Mouse (Mus musculus) adrenal gland, adult 8-10 months (tissue): ENCODE data around the gene Etl4. TPM values are rescaled to one million over a fixed set of nuclear protein-coding genes. Genes with fewer than 3 reads are reported as not detected.

Experiments
- DNase-seq: peaks from one replicate; pipeline ENCODE4 v3.0.0; 2022
- total RNA-seq, 4 experiments: library from RNA; stranded (reverse); gene quantifications; 2 replicates each; pipeline ENCODE4 v1.2.4; 2022

Gene Etl4
- 10 to 100 TPM; 26.0 to 37.9 (median 31.1) TPM for total RNA-seq

DNA sequence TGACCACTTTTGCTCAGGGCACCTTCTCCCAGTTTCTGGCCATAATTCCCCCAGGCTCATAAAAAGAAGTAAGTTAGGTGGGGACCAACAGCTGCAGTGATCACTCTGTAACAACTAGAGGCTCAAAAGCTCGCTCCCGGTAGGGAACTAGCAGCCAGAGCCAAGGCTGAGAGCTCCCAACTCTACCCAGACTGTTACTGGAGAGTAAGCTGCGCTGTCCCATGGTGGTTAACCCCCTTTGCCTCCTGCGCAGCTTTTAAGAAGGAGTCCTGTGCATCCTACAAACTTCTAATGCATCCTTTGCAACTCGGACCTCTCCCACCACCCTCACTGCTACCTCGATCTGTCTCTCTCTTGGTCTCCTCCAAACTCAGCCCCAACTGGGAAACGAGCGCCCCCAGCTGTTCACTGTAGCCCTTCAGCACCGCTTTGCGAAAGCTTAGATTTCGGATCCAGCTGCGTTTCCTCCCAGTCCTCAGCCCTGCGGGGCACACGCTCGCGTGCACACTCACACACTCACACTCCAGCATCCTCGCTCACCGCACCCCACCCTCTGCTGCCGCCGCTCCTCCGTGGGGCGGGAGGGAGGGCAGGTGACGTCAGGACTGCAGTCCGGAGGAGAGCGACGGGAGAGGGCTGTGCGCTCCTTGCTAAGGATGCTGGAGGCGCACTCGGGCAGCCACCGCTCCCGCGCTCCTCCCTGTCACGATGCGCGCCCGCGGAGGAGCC, at the start of gene Etl4:
TSS of gene Etl4 (plus strand) at position 610 of the 729 bp plus-strand sequence.
- DNase-seq: no peak

DNA sequence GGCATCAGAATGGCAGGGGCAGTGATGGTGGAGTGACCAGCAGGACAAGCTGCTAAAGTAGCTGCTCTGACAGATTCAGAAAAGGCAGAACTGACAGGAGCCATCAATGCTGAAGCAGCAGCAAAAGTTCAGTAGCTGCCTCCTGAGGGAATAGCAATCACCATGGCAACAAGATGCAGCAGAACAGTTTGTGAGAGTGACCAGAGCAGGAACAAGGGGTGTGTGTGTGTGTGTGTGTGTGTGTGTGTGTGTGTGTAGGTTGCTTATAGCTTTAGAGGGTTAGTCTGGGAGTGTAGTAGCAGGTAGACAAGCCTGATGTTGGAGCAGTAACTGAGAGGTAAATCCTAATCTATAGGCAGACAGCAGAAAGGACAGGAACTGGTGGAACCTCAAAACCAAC, 40.4 kb upstream of the Etl4 start:
- no peak for DNase-seq

DNA sequence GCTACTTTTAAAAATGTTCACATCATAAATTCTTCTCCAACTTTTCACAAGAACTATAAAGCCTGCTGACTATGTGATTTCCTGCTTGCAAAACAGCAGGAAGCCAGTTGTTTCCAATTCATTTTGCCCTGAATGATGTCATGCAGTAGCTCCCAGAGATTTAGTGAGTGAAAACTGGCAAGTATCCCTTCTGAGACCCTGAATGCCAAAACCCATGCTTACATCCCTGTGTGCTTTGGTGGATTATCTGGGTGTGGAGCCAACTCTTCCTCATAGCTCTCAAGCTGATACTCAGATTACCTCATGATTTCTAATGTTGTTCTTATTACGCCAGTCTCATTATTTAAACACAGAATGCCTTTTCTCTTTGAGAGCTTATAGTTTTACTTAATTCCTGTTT, 37.7 kb upstream of the Etl4 start:
- DNase-seq: no peak

DNA sequence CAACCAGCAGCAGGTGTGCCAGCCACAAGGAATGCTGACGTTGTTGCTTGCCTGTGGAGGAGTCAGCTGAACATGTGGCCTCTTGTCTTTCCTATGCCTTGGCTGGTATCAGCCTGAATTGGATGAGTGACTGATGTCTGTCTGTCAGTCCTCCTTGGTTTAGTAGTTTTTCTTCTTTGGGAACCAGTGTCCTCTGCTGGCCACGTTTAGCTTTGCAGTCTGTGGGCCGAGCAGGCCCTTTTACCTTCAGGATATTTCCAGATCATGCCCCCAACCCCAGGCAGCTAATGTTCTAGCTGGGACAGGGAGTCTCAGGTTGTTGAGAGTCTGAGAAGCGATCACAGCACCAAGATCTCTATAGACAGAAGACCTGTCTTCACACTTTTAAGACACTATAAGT, 18.7 kb upstream of the Etl4 start:
- no peak for DNase-seq

DNA sequence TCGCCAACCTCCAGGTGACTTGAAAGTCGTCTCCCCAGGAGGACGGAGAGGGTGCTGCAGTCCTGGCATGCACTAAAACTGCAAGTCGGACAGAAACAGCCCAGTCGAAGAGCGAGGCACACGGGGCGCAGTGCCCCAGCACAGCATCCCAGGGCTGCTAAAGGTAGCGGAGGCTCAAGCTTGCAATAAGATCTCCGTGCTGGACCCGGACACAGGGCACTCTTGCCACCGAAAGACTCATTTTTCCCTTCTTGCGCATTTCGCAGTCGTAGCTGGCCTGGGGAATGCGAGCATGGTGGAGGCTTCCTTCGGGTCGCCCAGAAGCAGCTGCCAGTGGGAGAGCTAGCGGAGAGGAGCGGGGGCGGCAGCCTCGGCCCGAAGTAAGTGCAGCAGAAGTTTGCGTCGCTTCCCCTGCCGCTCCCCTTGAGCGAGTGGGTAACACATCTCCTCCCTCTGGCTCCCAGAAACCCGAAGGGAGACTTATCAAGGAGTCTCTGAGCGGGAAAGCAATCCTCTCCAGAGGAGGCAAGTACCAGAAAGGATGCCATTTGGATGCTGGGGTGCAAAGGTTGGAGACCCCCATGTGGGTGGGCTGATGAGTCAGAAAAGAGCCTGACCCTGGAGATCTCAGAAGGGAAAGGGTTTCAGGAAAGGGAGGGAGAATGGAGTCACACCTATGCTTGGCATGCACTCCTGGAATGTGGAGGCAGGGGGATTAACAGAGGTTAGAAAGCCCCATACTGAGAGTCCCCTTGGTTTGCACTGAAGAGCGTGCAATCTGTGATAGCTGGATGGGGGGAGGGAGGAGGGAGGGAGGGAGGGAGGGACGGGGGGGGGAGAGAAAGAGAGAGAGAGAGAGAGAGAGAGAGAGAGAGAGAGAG, 560 bp downstream of the Etl4 start:
- DNase-seq: no peak

DNA sequence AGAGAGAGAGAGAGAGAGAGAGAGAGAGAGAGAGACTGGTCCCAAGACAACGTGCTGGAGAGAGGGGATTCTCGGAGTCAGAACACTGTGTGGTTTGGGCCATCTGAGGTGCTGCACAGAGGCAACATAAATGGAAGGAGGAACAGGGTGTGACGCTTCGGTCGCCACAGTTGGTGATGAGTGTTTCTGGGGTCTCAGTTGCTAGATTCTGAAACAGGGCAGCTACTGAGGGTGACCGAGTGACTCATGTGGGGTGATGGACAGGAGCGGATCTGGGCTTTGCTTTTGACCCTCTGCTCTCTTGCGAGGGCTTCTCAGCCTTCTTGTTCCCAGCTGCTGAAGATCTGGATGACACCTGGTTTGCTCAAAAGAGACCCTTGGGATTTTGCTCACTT, 1.2 kb downstream of the Etl4 start:
- DNase-seq: no peak

DNA sequence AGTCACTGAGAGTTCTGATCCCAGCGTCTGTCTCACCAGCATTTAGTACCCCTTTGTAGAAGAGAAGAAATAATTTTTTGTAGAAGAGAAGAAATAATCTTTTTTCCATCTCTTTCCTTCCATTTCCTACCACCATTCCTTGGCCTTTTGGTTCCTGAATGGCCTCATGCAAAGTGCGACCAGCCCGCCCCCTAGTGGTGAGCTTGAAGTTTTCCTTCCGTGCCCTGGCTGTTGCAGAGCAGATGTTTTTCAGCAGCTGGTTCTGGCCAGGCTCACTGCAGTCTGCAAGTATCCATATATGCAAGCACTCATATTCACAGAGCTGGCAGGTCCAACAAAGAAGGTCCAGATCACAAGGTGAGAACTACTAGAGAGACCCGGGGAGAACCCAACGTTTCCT, 9.6 kb downstream of the Etl4 start:
- no peak for DNase-seq

DNA sequence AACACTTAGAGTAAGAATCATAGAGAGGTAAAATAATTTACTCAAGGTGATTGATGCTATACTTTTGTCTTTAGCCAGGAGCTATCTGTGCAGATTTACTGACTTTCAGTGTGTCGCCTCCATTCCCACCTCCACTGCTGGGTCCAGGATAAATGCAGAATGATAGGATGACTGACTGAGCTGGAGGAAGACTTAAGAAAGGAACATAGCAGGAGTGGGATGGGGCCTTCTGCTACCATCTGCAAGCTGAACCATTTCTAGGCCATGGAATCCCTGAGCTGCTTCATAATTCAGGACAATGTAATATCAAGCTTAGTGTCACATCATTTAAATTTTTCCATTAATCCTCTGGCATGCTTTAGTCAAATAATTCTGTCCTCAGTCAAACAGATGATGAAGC, 20.4 kb downstream of the Etl4 start:
- DNase-seq: no peak

DNA sequence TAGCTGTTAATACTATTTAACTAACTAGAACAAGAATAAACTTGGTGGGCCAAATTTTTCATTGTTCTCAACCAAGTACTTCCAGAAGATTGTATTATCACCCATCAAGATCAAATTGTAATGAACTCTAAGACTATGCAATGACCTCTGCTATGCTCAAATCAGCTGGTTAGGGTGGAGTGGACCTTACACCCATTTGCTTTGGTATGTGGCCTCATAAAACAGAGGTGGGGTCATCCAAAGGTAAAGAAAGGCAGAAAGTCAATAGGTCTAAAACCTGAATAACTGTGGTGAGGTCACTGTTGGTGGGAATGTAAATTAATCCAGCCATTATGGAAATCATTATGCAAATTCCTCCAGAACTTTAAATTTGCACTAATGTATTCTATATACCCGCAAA, 24.3 kb downstream of the Etl4 start:
- DNase-seq: no peak

DNA sequence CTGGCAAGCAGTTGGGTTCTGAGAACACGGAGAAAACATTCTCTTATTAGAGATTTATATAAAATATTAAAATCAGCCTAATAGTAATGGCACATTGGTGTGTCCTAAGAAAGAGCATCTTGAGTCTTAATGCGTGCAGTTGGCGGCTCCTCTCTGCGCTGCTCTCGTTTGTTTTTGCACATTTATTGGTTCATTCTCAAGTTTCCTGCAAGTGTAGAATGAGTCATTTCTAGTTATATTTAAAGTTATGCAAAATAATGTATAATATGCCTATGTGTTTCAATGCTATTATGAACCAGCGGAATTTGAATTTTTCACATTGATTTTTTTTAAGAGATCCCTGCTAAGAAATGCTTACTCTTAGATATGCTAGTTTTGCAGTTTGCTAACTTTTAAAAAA, 35.6 kb downstream of the Etl4 start:
- DNase-seq: no peak

DNA sequence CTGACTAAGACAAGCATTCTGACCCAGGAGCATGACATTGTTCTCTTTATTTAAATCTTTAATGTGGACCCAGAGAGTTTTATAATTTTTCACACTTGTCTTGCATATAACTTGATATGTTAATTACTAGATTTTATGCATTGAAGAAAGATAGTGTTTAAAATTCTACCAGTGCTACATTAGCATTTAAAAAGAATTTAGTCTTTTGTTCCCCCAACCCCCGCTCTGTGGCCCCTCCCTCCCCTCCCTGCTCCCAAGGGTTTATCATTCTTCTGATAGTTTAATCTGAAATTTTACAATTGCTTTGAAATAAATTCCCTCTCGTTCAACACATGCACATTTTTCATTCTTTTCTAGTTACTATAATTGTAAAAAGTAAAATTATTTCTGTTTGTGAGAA, 43.4 kb downstream of the Etl4 start:
- no peak for DNase-seq

DNA sequence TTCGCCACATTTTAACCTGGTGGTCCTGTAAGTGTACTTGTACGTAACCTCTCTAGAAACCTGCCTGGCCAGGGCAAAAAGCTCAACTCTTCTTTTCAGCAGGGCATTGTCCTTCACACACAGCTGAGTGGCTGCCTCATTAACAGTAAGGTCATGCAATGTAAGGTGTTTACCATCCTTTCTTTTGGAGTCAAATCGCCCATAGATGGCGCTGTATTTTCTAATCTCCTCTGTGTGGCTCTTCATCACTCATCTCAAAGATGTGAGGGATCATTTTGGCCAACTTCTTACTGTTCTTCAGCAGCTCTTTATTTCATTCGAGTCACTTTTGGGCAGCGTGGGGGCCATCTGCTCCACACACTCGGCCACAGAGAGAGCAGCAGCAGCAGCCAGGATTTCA, 56.9 kb downstream of the Etl4 start:
- no peak for DNase-seq

DNA sequence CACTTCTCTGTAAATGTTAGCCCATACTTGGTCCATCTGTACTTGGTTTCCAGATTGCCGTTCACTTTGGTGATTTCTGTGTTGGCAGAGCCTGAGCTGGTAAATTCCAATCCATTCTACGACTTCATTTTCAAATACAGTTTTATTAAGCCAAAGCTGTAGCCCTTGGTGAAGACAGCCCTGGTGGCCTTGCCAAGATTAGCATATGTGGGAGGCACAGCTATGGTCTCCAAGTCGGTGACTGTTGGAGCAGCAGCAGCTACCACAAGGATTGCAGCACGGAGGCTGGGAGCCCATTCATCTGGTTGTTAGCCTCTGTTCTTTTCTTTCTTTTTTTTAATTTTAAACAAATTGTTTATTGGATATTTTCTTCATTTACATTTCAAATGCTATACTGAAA, 128.1 kb downstream of the Etl4 start:
- DNase-seq: no peak

DNA sequence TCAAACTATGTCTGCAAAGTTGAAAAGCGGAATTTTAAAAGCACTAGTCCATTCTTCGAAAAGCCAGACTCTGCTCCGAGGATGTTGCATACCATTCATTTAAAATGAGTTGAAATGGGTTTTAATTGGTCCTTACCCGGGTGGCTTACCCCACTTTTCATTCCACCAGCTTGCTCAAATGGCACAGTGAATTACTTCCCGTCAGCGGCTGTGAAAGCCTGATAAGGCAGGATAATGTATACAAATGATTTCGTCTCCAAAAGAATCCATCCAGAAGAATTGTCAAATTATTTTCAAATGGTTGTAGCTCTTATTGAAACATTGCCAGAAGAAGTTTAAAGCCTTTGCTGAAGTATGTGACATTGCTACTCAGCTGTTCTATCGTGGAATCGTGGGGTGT, 162.8 kb downstream of the Etl4 start:
- no peak for DNase-seq

DNA sequence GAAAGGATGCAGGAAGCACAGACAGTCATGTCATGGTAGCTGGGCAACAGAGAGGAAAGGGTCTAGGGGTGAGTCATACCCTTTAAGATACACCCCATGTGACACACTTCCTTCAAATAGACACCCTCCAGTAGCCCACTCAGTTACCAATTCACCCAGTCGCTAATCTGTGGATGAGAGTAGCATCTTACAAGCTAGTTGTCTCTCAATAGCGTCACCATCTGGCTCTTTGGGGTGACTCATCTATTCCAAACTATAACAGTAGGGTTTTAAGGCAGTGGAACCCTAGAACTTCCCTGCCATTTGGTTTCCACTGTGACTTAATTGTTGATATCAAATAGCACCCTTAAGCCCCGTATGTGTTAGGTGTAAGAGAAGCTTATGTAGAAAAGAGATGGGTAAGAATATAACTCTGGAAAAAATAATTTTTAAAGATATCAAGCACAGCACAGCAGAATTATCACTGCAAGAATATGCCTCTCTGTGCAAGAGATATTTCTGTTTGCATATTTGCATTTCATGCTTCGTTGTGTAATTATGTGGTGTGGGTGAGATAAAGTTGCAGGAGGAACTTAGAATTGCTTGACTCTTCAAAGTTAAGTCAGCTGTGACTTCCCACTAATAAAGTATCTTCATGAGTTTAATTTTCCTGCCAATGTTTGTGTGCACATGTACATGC, 166.7 kb downstream of the Etl4 start:
- DNase-seq: no peak

DNA sequence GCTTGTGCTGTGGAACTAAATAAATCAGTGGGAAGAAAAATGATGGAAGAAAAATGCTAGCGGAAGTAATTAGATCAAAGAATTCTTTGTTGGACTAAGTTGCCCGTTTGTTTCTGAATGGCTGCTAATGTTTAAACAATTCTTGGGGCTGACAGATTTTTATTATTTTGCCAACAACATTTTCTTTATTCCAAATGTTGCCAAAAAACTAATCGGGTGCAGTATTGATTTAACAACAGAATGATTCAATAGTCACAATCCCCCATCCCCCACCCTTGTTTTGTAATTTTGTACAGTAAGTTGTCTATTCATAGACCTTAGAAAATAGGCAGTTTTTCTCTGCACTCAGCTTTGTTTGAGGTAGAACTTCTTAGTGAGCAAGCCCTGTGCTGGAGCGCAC, 175.2 kb downstream of the Etl4 start:
- DNase-seq: no peak

DNA sequence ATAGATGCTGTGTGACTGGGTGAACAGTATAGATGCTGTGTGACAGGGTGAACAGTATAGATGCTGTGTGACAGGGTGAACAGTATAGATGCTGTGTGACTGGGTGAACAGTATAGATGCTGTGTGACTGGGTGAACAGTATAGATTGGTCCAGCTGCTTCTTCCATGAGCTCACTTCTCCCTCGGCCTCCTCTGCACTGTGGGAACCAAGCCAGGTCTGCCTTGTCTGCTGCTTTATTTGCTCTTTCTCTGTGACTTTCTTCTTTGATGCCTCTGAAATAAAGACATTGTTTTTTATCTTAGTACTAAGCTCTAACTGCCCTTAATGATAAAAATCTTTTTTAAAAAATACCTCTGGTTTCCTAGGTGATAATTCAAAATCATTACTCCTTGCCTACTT, 195.9 kb downstream of the Etl4 start:
- DNase-seq: no peak

DNA sequence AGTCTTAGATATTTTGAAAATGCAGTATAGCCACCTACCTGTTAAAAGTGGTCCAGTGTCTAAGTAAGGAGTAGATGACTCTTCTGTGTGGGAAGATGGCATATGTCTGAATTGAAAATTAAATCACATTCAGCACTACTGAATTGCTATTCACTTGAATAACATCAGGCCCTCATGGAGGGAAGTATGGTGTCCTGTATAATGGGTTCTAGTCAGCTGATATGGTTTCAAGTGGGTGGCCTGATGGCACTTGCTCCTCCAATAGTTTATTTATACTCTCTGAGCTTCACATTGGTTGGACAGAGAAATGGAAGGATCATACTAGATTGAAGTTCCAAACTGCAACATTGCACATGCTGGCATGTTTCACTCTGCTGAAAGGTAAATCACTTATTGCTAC, 202.1 kb downstream of the Etl4 start:
- DNase-seq: no peak

DNA sequence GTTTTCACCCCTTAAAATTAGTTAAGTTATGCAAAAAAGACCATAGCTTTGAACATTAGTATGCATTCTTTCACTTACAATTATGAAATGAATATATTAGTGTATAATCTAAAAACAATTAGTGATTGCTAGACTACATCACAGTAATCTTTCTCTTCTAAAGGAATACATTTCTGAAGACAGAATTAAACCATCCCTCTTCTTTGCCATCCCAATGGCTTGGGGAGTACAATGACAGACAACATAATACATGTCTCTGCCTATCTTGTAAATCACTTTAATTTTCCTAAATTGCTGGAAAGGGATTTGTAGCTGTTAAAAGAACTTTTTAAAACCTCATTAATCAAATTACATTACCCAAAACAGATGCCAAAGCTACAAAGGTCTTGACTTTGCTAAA, 216.3 kb downstream of the Etl4 start:
- no peak for DNase-seq

DNA sequence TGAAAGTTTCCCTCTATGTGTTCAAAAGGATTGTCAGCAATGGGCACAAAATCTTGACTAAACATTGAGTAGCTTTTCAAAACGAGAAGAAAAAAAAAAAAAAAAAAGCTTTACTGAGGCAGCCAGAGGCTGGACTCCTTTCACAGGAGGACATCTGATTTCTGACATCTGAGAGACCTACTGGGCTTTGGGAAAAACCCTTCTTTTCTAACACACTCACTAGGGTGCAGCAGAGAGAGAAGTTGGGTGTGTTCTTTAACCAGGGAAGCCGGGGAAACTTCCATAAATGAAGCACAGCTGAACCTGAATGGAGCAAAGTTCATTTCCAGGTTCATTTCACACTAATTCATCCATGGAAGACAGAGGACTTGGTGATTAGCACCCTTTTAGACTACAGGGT, 222.2 kb downstream of the Etl4 start:
- DNase-seq: no peak

DNA sequence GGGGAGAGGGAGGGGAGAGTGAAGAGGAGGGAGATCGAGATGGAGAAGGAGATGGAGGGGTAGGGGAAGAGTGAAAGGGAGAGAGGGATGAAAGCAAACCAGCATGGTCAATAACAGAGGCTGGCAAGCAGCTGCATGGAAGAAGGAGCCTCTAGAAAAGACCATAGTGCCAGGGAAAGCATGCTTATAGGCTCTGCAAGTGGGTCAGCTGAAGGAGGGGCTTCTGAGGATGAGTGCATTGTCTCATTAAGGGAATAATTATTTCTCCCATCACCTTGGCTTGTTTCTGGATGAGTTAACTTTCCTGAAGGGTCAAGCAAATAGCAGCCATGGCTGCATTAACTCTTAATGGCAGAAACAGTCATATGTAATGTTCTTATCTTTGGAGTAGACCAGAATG, 228.8 kb downstream of the Etl4 start:
- DNase-seq: no peak

DNA sequence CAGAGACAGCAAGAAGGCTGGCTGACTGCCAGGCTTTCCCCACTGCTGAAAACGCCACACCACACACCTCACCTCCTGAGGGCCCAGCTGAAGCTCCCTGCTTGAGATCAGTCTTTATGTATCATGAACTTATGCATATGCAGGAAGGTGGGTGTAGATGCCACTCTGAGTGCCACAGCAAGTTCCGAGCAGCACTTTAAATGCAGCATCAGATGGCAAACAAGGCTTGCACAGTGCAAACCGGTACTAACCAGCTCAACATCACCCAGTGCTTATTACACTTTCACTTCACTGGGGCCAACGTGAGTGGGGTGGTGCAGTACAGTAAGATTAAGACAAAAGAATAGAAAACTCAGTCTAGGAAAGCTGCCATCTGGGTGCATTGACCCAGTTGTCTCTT, 235.8 kb downstream of the Etl4 start:
- DNase-seq: no peak

DNA sequence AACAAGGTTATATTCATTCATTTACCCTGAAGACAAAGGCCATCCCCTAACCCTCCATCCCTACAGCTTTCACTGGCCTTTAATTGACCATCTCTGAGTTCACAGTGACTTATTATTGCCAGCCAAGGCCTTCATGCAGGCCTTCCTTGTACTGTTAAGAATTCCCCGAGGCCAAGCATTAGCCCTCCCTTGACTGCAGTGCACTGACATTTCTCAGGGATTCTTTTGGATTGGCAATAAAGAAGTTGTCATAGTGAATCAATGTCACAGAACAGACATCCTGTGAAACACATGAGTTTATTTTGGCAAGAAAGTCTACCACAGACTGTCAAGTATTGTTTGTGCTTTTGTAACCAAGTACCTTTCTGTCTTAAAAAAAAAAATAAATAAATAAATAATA, 257.5 kb downstream of the Etl4 start:
- DNase-seq: no peak

DNA sequence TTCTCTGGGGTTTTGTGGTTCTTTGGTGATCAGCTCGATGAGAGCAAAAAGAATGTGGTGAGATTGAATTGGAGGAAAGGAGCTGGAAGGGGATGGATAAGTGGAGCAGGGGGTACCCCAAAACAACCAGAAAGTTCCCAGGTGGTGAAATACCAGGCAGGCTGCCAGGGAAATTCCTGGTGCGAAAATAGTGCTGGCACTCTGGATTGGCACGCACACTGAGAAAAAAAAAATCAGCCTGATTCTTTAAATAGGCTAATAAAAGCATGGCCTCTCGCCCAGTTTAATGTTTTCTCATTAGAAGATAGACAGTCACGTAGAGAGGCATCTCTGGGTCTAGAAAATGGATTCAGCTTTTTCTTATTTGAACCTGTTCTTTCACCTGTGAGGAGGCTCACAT, 258.0 kb downstream of the Etl4 start:
- no peak for DNase-seq
